Comparison of ENCODE assay signal across 22 mouse cellular contexts in the genomic region with DNA sequence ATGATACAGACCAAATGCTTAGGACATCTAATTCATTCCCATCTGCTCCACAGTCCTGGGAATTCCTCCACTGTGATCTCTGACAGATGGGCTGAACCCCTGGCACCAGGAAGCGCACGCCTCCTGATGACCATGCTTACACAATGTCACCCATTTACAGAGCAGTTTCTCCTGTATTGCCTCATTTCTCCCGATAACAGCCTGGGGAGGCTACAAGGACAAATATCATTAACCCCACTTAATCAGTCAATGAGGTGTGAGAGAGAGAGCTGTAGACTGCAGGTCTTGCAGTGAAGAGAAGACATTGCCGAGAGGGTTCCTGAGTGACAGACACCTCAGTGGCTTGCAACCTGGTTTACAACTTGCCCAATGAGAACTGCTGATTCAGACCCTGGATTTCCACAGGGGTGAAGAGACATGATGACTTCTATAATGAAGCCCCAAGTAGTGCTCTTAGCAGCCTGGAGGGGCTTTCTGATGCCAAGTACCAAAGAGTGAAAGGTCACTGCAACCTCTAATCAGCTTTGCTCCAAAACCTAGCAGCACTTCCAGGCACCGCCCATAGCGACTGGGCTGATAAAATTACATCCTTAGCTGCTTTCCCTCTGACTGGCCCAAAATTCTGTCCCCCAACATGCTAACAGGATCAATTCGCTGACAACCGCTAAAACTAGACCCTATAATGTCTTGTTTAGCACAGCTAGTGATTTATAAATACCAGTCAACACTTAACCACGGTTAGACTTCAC. TPM values are rescaled to one million over a fixed set of nuclear protein-coding genes. Genes with fewer than 3 reads are reported as not detected.
DNase-seq lines count a peak whose midpoint lies in the region; ATAC-seq and TF ChIP-seq lines count a peak whose summit lies in the region.
"Had no signal": no experiment of that assay in that cellular context is flagged by ENCODE, and none has a peak within 500 bp of the region (broad histone marks: within the 10 kb centered on the region; RNA-seq: fewer than 3 reads in every experiment).

No protein-coding gene starts in this region.

- H3K27ac ChIP-seq in lung, postnatal 0 days (ENCODE audit: low read length) = no peak overlapping the region
- H3K27ac ChIP-seq in intestine, postnatal 0 days (ENCODE audit: low read depth, low read length) = no peak overlapping the region
- peak overlapping the region; percentile 91 for H3K27ac ChIP-seq in liver, embryonic 14.5 days
- H3K27ac ChIP-seq: embryonic facial prominence, embryonic 12.5 days; hindbrain, embryonic 15.5 days; macrophage; midbrain, embryonic 13.5 days; neural tube, embryonic 13.5 days had no signal

- H3K9me3 ChIP-seq in lung, postnatal 0 days (ENCODE audit: low read length) = no peaks in the 10 kb centered on the region
- no peaks in the 10 kb centered on the region for H3K9me3 ChIP-seq in intestine, postnatal 0 days (ENCODE audit: control insufficient read depth)
- H3K9me3 ChIP-seq in liver, embryonic 14.5 days (ENCODE audit: control insufficient read depth, low read length) = no peaks in the 10 kb centered on the region
- H3K9me3 ChIP-seq: embryonic facial prominence, embryonic 12.5 days; hindbrain, embryonic 15.5 days; midbrain, embryonic 13.5 days; neural tube, embryonic 13.5 days had no signal

- no peaks in the 10 kb centered on the region for H3K36me3 ChIP-seq in lung, postnatal 0 days (ENCODE audit: insufficient read depth, low read length)
- no peaks in the 10 kb centered on the region for H3K36me3 ChIP-seq in intestine, postnatal 0 days (ENCODE audit: control insufficient read depth, insufficient read depth)
- H3K36me3 ChIP-seq in liver, embryonic 14.5 days (replicated peaks; ENCODE audit: control insufficient read depth, insufficient read depth, low read depth) = no peaks in the 10 kb centered on the region
- H3K36me3 ChIP-seq: embryonic facial prominence, embryonic 12.5 days; heart, embryonic 12.5 days; hindbrain, embryonic 15.5 days; midbrain, embryonic 13.5 days; neural tube, embryonic 13.5 days had no signal

- peak; percentile 55; the same call in 1 of the 2 replicates for TF ChIP-seq EP300 in lung, postnatal 0 days (IDR thresholded peaks at IDR 0.05)
- peak; percentile 18; the same call in 1 of the 2 replicates for TF ChIP-seq EP300 in liver, embryonic 14.5 days (IDR thresholded peaks at IDR 0.05; ENCODE audit: low read depth)

- H3K4me2 ChIP-seq in lung, postnatal 0 days (replicated peaks; ENCODE audit: low read depth, low read length) = no peak overlapping the region
- no peak overlapping the region for H3K4me2 ChIP-seq in intestine, postnatal 0 days (replicated peaks; ENCODE audit: low read depth)
- H3K4me2 ChIP-seq in liver, embryonic 14.5 days (ENCODE audit: low read depth) = peak overlapping the region; percentile 98
- H3K4me2 ChIP-seq: embryonic facial prominence, embryonic 12.5 days; heart, embryonic 12.5 days; hindbrain, embryonic 15.5 days; midbrain, embryonic 13.5 days; neural tube, embryonic 13.5 days had no signal

- no peaks in the 10 kb centered on the region for H3K27me3 ChIP-seq in lung, postnatal 0 days (replicated peaks; ENCODE audit: insufficient read depth, low read length)
- H3K27me3 ChIP-seq in intestine, postnatal 0 days (replicated peaks; ENCODE audit: control insufficient read depth, insufficient read depth, low read length) = peaks cover 5% of the 10 kb centered on the region
- H3K27me3 ChIP-seq in liver, embryonic 14.5 days (ENCODE audit: control insufficient read depth, insufficient read depth, low read length) = no peaks in the 10 kb centered on the region
- H3K27me3 ChIP-seq: embryonic facial prominence, embryonic 12.5 days; heart, embryonic 12.5 days; hindbrain, embryonic 15.5 days; midbrain, embryonic 13.5 days; neural tube, embryonic 13.5 days had no signal

- no peak overlapping the region for H3K9ac ChIP-seq in lung, postnatal 0 days (replicated peaks; ENCODE audit: low read depth)
- H3K9ac ChIP-seq in intestine, postnatal 0 days (ENCODE audit: low read depth, low read length) = no peak overlapping the region
- H3K9ac ChIP-seq in liver, embryonic 14.5 days (replicated peaks) = peak overlapping the region; percentile 46; the same call in 1 of the 2 replicates
- H3K9ac ChIP-seq: embryonic facial prominence, embryonic 12.5 days; forebrain, postnatal 0 days; heart, embryonic 12.5 days; hindbrain, embryonic 15.5 days; midbrain, embryonic 13.5 days; neural tube, embryonic 13.5 days had no signal

- TF ChIP-seq CTCF in lung, postnatal 0 days (IDR thresholded peaks at IDR 0.05) = no peak
- TF ChIP-seq CTCF in intestine, postnatal 0 days (IDR thresholded peaks at IDR 0.05; ENCODE audit: low read depth) = no peak
- TF ChIP-seq CTCF in liver, embryonic 14.5 days (IDR thresholded peaks at IDR 0.05; ENCODE audit: low read depth) = no peak

- H3K4me3 ChIP-seq in lung, postnatal 0 days (ENCODE audit: low read depth, low read length) = no peak overlapping the region
- no peak overlapping the region for H3K4me3 ChIP-seq in intestine, postnatal 0 days (ENCODE audit: low read depth, low read length)
- no peak overlapping the region; a peak in 1 of 4 replicates for H3K4me3 ChIP-seq in liver, embryonic 14.5 days (ENCODE audit: insufficient read depth in 1 of 2, low read depth in 2 of 2, low read length in 2 of 2)
- H3K4me3 ChIP-seq: embryonic facial prominence, embryonic 12.5 days; heart, embryonic 12.5 days; hindbrain, embryonic 15.5 days; midbrain, embryonic 13.5 days; neural tube, embryonic 13.5 days had no signal

- DNase-seq in lung, postnatal 0 days (ENCODE audit: low spot score) = peak; percentile 63
- no peak for DNase-seq in lung, postnatal 4 days
- no peak for DNase-seq in liver, embryonic 14.5 days (ENCODE audit: low read depth in 3 of 3, low spot score in 3 of 3)
- DNase-seq in gastrocnemius, postnatal 10 days = no peak
- DNase-seq in kidney, adult 9 months = no peak
- DNase-seq in adipocyte (ENCODE audit: low spot score) = no peak
- DNase-seq: adrenal gland, adult 8-10 months; cerebellum, adult 11 months; cerebellum, adult 9-11 months; embryo, embryonic 11 days; forebrain, postnatal 0 days; heart, postnatal 4 days; kidney, postnatal 25 days had no signal

- WGBS in lung, postnatal 0 days = 54% methylated on average over 9 of the region's 9 CpGs
- WGBS in intestine, postnatal 0 days = 48% methylated on average over 9 of the region's 9 CpGs
- 44% methylated on average over 9 of the region's 9 CpGs for WGBS in liver, embryonic 14.5 days (ENCODE audit: insufficient replicate concordance)

- no peak for ATAC-seq in lung, postnatal 0 days
- ATAC-seq in intestine, postnatal 0 days = peak; percentile 42; the same call in 1 of the 2 replicates
- ATAC-seq in liver, embryonic 14.5 days (ENCODE audit: insufficient read depth) = no peak
- ATAC-seq: CD4-positive, CD25-positive, alpha-beta regulatory T cell, adult 4 months; forebrain, postnatal 0 days; inflammation-experienced regulatory T-cells, adult 6 months; midbrain, embryonic 13.5 days had no signal

- H3K4me1 ChIP-seq in lung, postnatal 0 days (ENCODE audit: insufficient read depth, low read depth, low read length) = peaks cover 6% of the 10 kb centered on the region; the same call in 1 of the 2 replicates
- H3K4me1 ChIP-seq in intestine, postnatal 0 days (replicated peaks; ENCODE audit: control insufficient read depth, insufficient read depth, low read length) = no peaks in the 10 kb centered on the region
- H3K4me1 ChIP-seq in liver, embryonic 14.5 days (replicated peaks; ENCODE audit: control insufficient read depth in 2 of 2, insufficient read depth in 2 of 2, low read length in 1 of 2) = peaks cover 28 to 36% of the 10 kb centered on the region in 2 experiments

RNA-seq across cellular contexts. Expression of gene Hk1, which starts 35.5 kb away (rescaled TPM):
- polyA plus RNA-seq in lung, postnatal 0 days (2015; fragmentation: Nextera tagmentation; extraction: Ambion mirVana) = 25.8 and 27.8 TPM in 2 replicates
- 10.1 and 11.1 TPM in 2 replicates for polyA plus RNA-seq in intestine, postnatal 0 days (2015; fragmentation: Nextera tagmentation; extraction: Ambion mirVana)
- polyA plus RNA-seq in liver, embryonic 14.5 days (2012; rRNA removed) = 40.8 and 56.1 TPM in 2 replicates
- 54.2 and 58.7 TPM in 2 replicates for polyA plus RNA-seq in liver, embryonic 14.5 days (2014; fragmentation: Nextera tagmentation; extraction: Ambion mirVana)
- 10 to 100 TPM; 17.8 to 22.5 TPM for total RNA-seq in gastrocnemius, postnatal 10 days (2021)
